In genomic region chr1:35469185-35469753, GRCm38 (mm10) we compare ENCODE assay signal across 19 mouse cellular contexts.
DNase-seq lines count a peak whose midpoint lies in the region; ATAC-seq and TF ChIP-seq lines count a peak whose summit lies in the region.
"Had no signal": no experiment of that assay in that cellular context is flagged by ENCODE, and none has a peak within 500 bp of the region (broad histone marks: within the 10 kb centered on the region; RNA-seq: fewer than 3 reads in every experiment).

No protein-coding gene starts in this region.

- WGBS in forebrain, embryonic 14.5 days = 26% methylated on average over 4 of the region's 4 CpGs
- 17% methylated on average over 4 of the region's 4 CpGs for WGBS in hindbrain, postnatal 0 days

- H3K4me1 ChIP-seq in forebrain, embryonic 14.5 days (ENCODE audit: control insufficient read depth, insufficient read depth, low read length) = peaks cover 5% of the 10 kb centered on the region
- H3K4me1 ChIP-seq in hindbrain, postnatal 0 days (ENCODE audit: insufficient read depth, low read length) = no peaks in the 10 kb centered on the region
- H3K4me1 ChIP-seq: embryonic facial prominence, embryonic 12.5 days; heart, embryonic 10.5 days; limb, embryonic 15.5 days; neural tube, embryonic 12.5 days; stomach, embryonic 15.5 days had no signal

- H3K4me2 ChIP-seq in forebrain, embryonic 14.5 days (ENCODE audit: low read length) = no peak overlapping the region
- no peak overlapping the region for H3K4me2 ChIP-seq in hindbrain, postnatal 0 days (ENCODE audit: low read depth, low read length)
- H3K4me2 ChIP-seq: embryonic facial prominence, embryonic 12.5 days; limb, embryonic 15.5 days; neural tube, embryonic 12.5 days; stomach, embryonic 15.5 days had no signal

- H3K9me3 ChIP-seq in forebrain, embryonic 14.5 days (replicated peaks; ENCODE audit: control insufficient read depth, low read length) = peaks cover 9% of the 10 kb centered on the region; the same call in 1 of the 2 replicates
- H3K9me3 ChIP-seq in hindbrain, postnatal 0 days (ENCODE audit: low read length) = no peaks in the 10 kb centered on the region
- H3K9me3 ChIP-seq: limb, embryonic 15.5 days; stomach, embryonic 15.5 days had no signal

- ATAC-seq in forebrain, embryonic 14.5 days = peak; percentile 76; the same call in 1 of the 2 replicates
- peak; percentile 74; the same call in 1 of the 2 replicates for ATAC-seq in hindbrain, postnatal 0 days

- no peak for TF ChIP-seq CTCF in hindbrain, postnatal 0 days (IDR thresholded peaks at IDR 0.05; ENCODE audit: low read depth)

- no peak overlapping the region for H3K4me3 ChIP-seq in forebrain, embryonic 14.5 days (ENCODE audit: low read depth, low read length)
- H3K4me3 ChIP-seq in hindbrain, postnatal 0 days (ENCODE audit: low read length) = no peak overlapping the region
- H3K4me3 ChIP-seq: embryonic facial prominence, embryonic 12.5 days; heart, embryonic 10.5 days; limb, embryonic 15.5 days; neural tube, embryonic 12.5 days; stomach, embryonic 15.5 days had no signal

- H3K36me3 ChIP-seq in forebrain, embryonic 14.5 days (ENCODE audit: control insufficient read depth, insufficient read depth, low read length) = no peaks in the 10 kb centered on the region
- H3K36me3 ChIP-seq in hindbrain, postnatal 0 days (ENCODE audit: insufficient read depth, low read length) = no peaks in the 10 kb centered on the region
- H3K36me3 ChIP-seq: embryonic facial prominence, embryonic 12.5 days; heart, embryonic 10.5 days; limb, embryonic 15.5 days; neural tube, embryonic 12.5 days; stomach, embryonic 15.5 days had no signal

- DNase-seq in retina, postnatal 1 day = peak; percentile 55
- DNase-seq in retina, embryonic 14.5 days (ENCODE audit: low spot score) = no peak
- DNase-seq in forebrain, embryonic 14.5 days (ENCODE audit: low spot score) = peak; percentile 59
- peak; percentile 47 for DNase-seq in hindbrain, postnatal 0 days (ENCODE audit: low spot score)
- no peak for DNase-seq in frontal cortex, postnatal 25 days (ENCODE audit: low spot score in 2 of 2)
- DNase-seq in spleen, adult 12 weeks (ENCODE audit: low spot score) = no peak
- no peak for DNase-seq in cerebellum, adult 9-10 months
- DNase-seq: adrenal gland, postnatal 14 days; cerebellum, adult 11 months; kidney, postnatal 14 days; layer of hippocampus, postnatal 36 days; right cerebral cortex, postnatal 25 days; thymus, postnatal 4 days had no signal

- H3K27ac ChIP-seq in forebrain, embryonic 14.5 days (ENCODE audit: low read depth, low read length) = no peak overlapping the region
- H3K27ac ChIP-seq in hindbrain, postnatal 0 days = no peak overlapping the region
- H3K27ac ChIP-seq: embryonic facial prominence, embryonic 12.5 days; heart, embryonic 10.5 days; limb, embryonic 15.5 days; macrophage; neural tube, embryonic 12.5 days; stomach, embryonic 15.5 days had no signal

- no peak overlapping the region for H3K9ac ChIP-seq in forebrain, embryonic 14.5 days (ENCODE audit: low read length)
- no peak overlapping the region for H3K9ac ChIP-seq in hindbrain, postnatal 0 days (replicated peaks; ENCODE audit: low read length)
- H3K9ac ChIP-seq: embryonic facial prominence, embryonic 12.5 days; limb, embryonic 15.5 days; neural tube, embryonic 12.5 days; stomach, embryonic 15.5 days had no signal

- no peaks in the 10 kb centered on the region for H3K27me3 ChIP-seq in forebrain, embryonic 14.5 days (replicated peaks; ENCODE audit: control insufficient read depth, insufficient read depth, low read length)
- H3K27me3 ChIP-seq in hindbrain, postnatal 0 days (ENCODE audit: insufficient read depth, low read length) = no peaks in the 10 kb centered on the region
- H3K27me3 ChIP-seq: embryonic facial prominence, embryonic 12.5 days; limb, embryonic 15.5 days; neural tube, embryonic 12.5 days; stomach, embryonic 15.5 days had no signal

Comparison
In these comparisons a context has a peak if more than half of its experiments do, and no peak if none do; other contexts are left out.
1. DNase-seq: peak in retina, postnatal 1 day (single experiment), forebrain, embryonic 14.5 days (single experiment) and hindbrain, postnatal 0 days (single experiment); none in retina, embryonic 14.5 days (single experiment), frontal cortex, postnatal 25 days (0 of 2), spleen, adult 12 weeks (single experiment) and cerebellum, adult 9-10 months (single experiment).